Comparison of ENCODE assay signal across 8 mouse cellular contexts in the genomic region with DNA sequence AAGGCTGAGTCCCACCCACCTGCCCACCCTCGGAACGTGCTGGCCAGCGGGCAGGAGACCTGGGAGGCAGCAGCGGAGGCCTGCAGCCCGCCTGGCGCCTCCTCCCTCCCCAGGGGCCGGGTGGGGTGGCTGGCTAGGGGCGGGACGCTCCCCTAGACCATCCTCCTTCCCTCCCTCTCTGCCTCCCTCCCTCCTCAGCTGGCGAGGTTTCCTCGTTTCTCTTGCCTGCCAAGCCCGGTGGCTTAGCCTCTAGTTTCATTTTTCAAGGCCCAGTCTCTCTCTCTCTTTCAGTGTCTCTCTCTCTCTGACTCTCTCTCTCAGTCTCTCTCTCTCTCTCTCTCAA. TPM values are rescaled to one million over a fixed set of nuclear protein-coding genes. Genes with fewer than 3 reads are reported as not detected.
DNase-seq lines count a peak whose midpoint lies in the region; ATAC-seq and TF ChIP-seq lines count a peak whose summit lies in the region.

No protein-coding gene starts in this region.

- peak overlapping the region; percentile 35 for H3K4me3 ChIP-seq in hindbrain, postnatal 0 days (ENCODE audit: low read length)

- H3K36me3 ChIP-seq in hindbrain, postnatal 0 days (ENCODE audit: insufficient read depth, low read length) = peaks cover 3% of the 10 kb centered on the region; the same call in 1 of the 2 replicates

- no peaks in the 10 kb centered on the region for H3K9me3 ChIP-seq in hindbrain, postnatal 0 days (ENCODE audit: low read length)

- no peaks in the 10 kb centered on the region; the same call in 1 of the 2 replicates for H3K4me1 ChIP-seq in hindbrain, postnatal 0 days (ENCODE audit: insufficient read depth, low read length)

- peak overlapping the region; percentile 54 for H3K27ac ChIP-seq in hindbrain, postnatal 0 days

- intact Hi-C loops in left cerebral cortex, postnatal 36 days (cut with DNase I) = loop anchor here (10.0 kb wide), 1 partner anchor 147 kb away; a partner anchor contains a TSS

- 2% methylated on average over 8 of the region's 12 CpGs for WGBS in hindbrain, postnatal 0 days

- peak overlapping the region; percentile 54 for H3K9ac ChIP-seq in hindbrain, postnatal 0 days (replicated peaks; ENCODE audit: low read length)

- peak; percentile 82 to 84 for DNase-seq in adrenal gland, adult 18-20 months (ENCODE audit: low spot score in 2 of 2)
- DNase-seq in gastrocnemius, adult 8-10 months (ENCODE audit: low spot score in 2 of 2) = peak; percentile 92 to 95
- DNase-seq in hindbrain, postnatal 0 days (ENCODE audit: low spot score) = peak; percentile 75
- DNase-seq in left cerebral cortex, postnatal 36 days (ENCODE audit: low spot score in 2 of 2) = peak; percentile 67 to 69
- DNase-seq in mesoderm, embryonic 11.5 days (ENCODE audit: low read depth, low spot score) = peak; percentile 80
- DNase-seq in right cerebral cortex, postnatal 4 days = peak; percentile 60
- DNase-seq in yolk sac, embryonic 10.5 days (ENCODE audit: low spot score) = peak; percentile 97

- H3K4me2 ChIP-seq in hindbrain, postnatal 0 days (ENCODE audit: low read depth, low read length) = peak overlapping the region; percentile 62

- no peak for TF ChIP-seq CTCF in hindbrain, postnatal 0 days (IDR thresholded peaks at IDR 0.05; ENCODE audit: low read depth)

- peak; percentile 86 for ATAC-seq in common myeloid progenitor, adult 5-6 weeks (replicated peaks; ENCODE audit: low read depth, poor library complexity, severe bottlenecking)
- ATAC-seq in hindbrain, postnatal 0 days = peak; percentile 82

- H3K27me3 ChIP-seq in hindbrain, postnatal 0 days (ENCODE audit: insufficient read depth, low read length) = no peaks in the 10 kb centered on the region

RNA-seq across cellular contexts. Expression of a gene that starts 5.1 kb away (rescaled TPM):
- 10 to 100 TPM; 17.3 to 23.7 TPM for total RNA-seq in adrenal gland, adult 18-20 months (2021)
- total RNA-seq in common myeloid progenitor, adult 5-6 weeks (2017) = 11.5 and 14.0 TPM in 2 replicates
- 1 to 10 TPM; 6.5 to 9.8 (median 8.8) TPM for total RNA-seq in gastrocnemius, adult 8-10 months (2022)
- 7.2 and 9.4 TPM in 2 replicates for total RNA-seq in hindbrain, postnatal 0 days (2014; rRNA removed)
- 7.7 and 8.8 TPM in 2 replicates for polyA plus RNA-seq in hindbrain, postnatal 0 days (2015; fragmentation: Nextera tagmentation; extraction: Ambion mirVana)
- 10 to 100 TPM; 17.2 to 20.0 TPM for total RNA-seq in left cerebral cortex, postnatal 36 days (2021)

RNA-seq across cellular contexts. Expression of a gene that starts 8.0 kb away (rescaled TPM):
- total RNA-seq in adrenal gland, adult 18-20 months (2021) = 10 to 100 TPM; 10.6 to 11.5 TPM
- 9.6 and 13.1 TPM in 2 replicates for total RNA-seq in common myeloid progenitor, adult 5-6 weeks (2017)
- 1 to 10 TPM; 3.8 to 5.3 (median 4.3) TPM for total RNA-seq in gastrocnemius, adult 8-10 months (2022)
- 5.0 and 6.3 TPM in 2 replicates for total RNA-seq in hindbrain, postnatal 0 days (2014; rRNA removed)
- polyA plus RNA-seq in hindbrain, postnatal 0 days (2015; fragmentation: Nextera tagmentation; extraction: Ambion mirVana) = 7.9 and 8.4 TPM in 2 replicates
- total RNA-seq in left cerebral cortex, postnatal 36 days (2021) = 1 to 10 TPM; 2.7 to 2.8 TPM

RNA-seq across cellular contexts. Expression of a gene that starts 17.5 kb away (rescaled TPM):
- 1 to 10 TPM; 2.6 to 3.0 TPM for total RNA-seq in adrenal gland, adult 18-20 months (2021)
- 1.2 and 1.8 TPM in 2 replicates for total RNA-seq in common myeloid progenitor, adult 5-6 weeks (2017)
- total RNA-seq in gastrocnemius, adult 8-10 months (2022) = 1 to 10 TPM; 2.3 to 7.7 (median 5.7) TPM
- total RNA-seq in hindbrain, postnatal 0 days (2014; rRNA removed) = 1.8 and 2.1 TPM in 2 replicates
- 2.1 and 2.5 TPM in 2 replicates for polyA plus RNA-seq in hindbrain, postnatal 0 days (2015; fragmentation: Nextera tagmentation; extraction: Ambion mirVana)
- under 1 TPM; 0.25 to 0.48 TPM for total RNA-seq in left cerebral cortex, postnatal 36 days (2021)

RNA-seq across cellular contexts. Expression of a gene that starts 33.8 kb away (rescaled TPM):
- total RNA-seq in adrenal gland, adult 18-20 months (2021) = 10 to 100 TPM; 40.1 to 56.1 TPM
- 78.0 and 98.4 TPM in 2 replicates for total RNA-seq in common myeloid progenitor, adult 5-6 weeks (2017)
- total RNA-seq in gastrocnemius, adult 8-10 months (2022) = 10 to 100 TPM in 3 of 4 experiments, 1 to 10 TPM in 1; 9.9 to 14.4 (median 11.3) TPM
- total RNA-seq in hindbrain, postnatal 0 days (2014; rRNA removed) = 19.7 and 23.9 TPM in 2 replicates
- polyA plus RNA-seq in hindbrain, postnatal 0 days (2015; fragmentation: Nextera tagmentation; extraction: Ambion mirVana) = 23.0 and 23.4 TPM in 2 replicates
- 10 to 100 TPM; 17.0 to 18.0 TPM for total RNA-seq in left cerebral cortex, postnatal 36 days (2021)

RNA-seq across cellular contexts. Expression of a gene that starts 34.1 kb away (rescaled TPM):
- total RNA-seq in adrenal gland, adult 18-20 months (2021) = 1 to 10 TPM; 2.9 to 3.1 TPM
- 0.34 TPM in 1 of 2 replicates, not detected in the other for total RNA-seq in common myeloid progenitor, adult 5-6 weeks (2017)
- not detected for total RNA-seq in gastrocnemius, adult 8-10 months (2022)
- total RNA-seq in hindbrain, postnatal 0 days (2014; rRNA removed) = 24.1 and 24.8 TPM in 2 replicates
- polyA plus RNA-seq in hindbrain, postnatal 0 days (2015; fragmentation: Nextera tagmentation; extraction: Ambion mirVana) = 2.8 and 3.4 TPM in 2 replicates
- 100 to 1,000 TPM; 124 to 166 TPM for total RNA-seq in left cerebral cortex, postnatal 36 days (2021)

Comparison
In these comparisons a context has a peak if more than half of its experiments do, and no peak if none do; other contexts are left out.
1. Peak in every context shown above with its lines: DNase-seq, ATAC-seq, H3K4me3 ChIP-seq and H3K27ac ChIP-seq.